Mouse (Mus musculus) testis, adult 2 months (tissue): Measurements from ENCODE around the gene Wasf2.

Experiments
- CTCF ChIP-seq: fragments of 200-500 bp; IDR thresholded peaks from 2 replicates; pipeline ENCODE4 v1.5.1; 2012; ENCODE audit warnings: low read depth, mild to moderate bottlenecking, inconsistent platforms, low read length, moderate library complexity; ENCODE audit not compliant: control insufficient read depth, insufficient read depth, insufficient replicate concordance
- POLR2A ChIP-seq: fragments of 200-500 bp; IDR thresholded peaks from 2 replicates; pipeline ENCODE4 v1.6.1; 2012; ENCODE audit warnings: low read depth, mild to moderate bottlenecking, inconsistent platforms, low read length, moderate library complexity; ENCODE audit not compliant: control insufficient read depth

GRCm38 (mm10) chr4:133091459-133091785 is 38.9 kb upstream of the Wasf2 start:
- no peak for TF ChIP-seq POLR2A
- no peak for TF ChIP-seq CTCF
